Mouse (Mus musculus) CH12.LX (cell line): ENCODE measurements around the gene Ly6g5b. TPM values are rescaled to one million over a fixed set of nuclear protein-coding genes. Genes with fewer than 3 reads are reported as not detected.

ENCODE experiments used
- DNase-seq: peaks from one replicate; pipeline ENCODE4 v3.0.0-alpha.2; 2013; ENCODE audit errors: extremely low read depth
- H3K27ac ChIP-seq: 2 replicates; pipeline ENCODE4 v1.5.1; 2012; ENCODE audit warnings: low read depth, mild to moderate bottlenecking, control low read depth, moderate library complexity; ENCODE audit not compliant: insufficient read depth
- H3K27me3 ChIP-seq: replicated peaks from 2 replicates; pipeline ENCODE3; 2012; ENCODE audit warnings: inconsistent platforms
- H3K36me3 ChIP-seq, 2 experiments: replicated peaks in 1 of 2; 2 replicates each; pipeline versions ENCODE3 to v1.6.1; 2012; ENCODE audit warnings: inconsistent platforms in 1 of 2, low read length in 1 of 2, mild to moderate bottlenecking in 1 of 2, mixed read lengths in 1 of 2, moderate library complexity in 1 of 2; ENCODE audit not compliant: control insufficient read depth in 1 of 2, insufficient read depth in 1 of 2
- H3K4me1 ChIP-seq, 2 experiments: 2 replicates each; pipeline ENCODE4 v1.6.1; 2012; ENCODE audit warnings: inconsistent platforms in 1 of 2, moderate library complexity in 1 of 2; ENCODE audit not compliant: insufficient read depth in 2 of 2, control insufficient read depth in 1 of 2
- H3K4me2 ChIP-seq: 2 replicates; pipeline ENCODE4 v1.6.1; 2012; ENCODE audit warnings: low read depth, mild to moderate bottlenecking, control low read depth; ENCODE audit not compliant: poor library complexity, insufficient read depth, severe bottlenecking
- H3K4me3 ChIP-seq, 3 experiments: fragments of 150-350 bp in 1 of 3; sonication (generic) in 1 of 3; replicated peaks in 1 of 3; 2 replicates each; pipeline versions ENCODE3 to v1.5.1; 2011 to 2012; ENCODE audit warnings: low read depth in 2 of 3, low read length in 2 of 3, mild to moderate bottlenecking in 2 of 3, moderate library complexity in 2 of 3, control low read depth in 1 of 3, improper control_type of control experiment in 1 of 3, inconsistent platforms in 1 of 3, mixed read lengths in 1 of 3; ENCODE audit not compliant: poor library complexity in 1 of 3
- H3K79me2 ChIP-seq: replicated peaks from 2 replicates; pipeline ENCODE4 v1.6.1; 2012; ENCODE audit warnings: mild to moderate bottlenecking, moderate library complexity; ENCODE audit not compliant: control insufficient read depth, poor library complexity, insufficient read depth, severe bottlenecking; ENCODE audit errors: extremely low read depth
- H3K9ac ChIP-seq: 2 replicates; pipeline ENCODE4 v1.6.1; 2012; ENCODE audit warnings: low read depth, mild to moderate bottlenecking, control low read depth, moderate library complexity; ENCODE audit not compliant: insufficient read depth
- H3K9me3 ChIP-seq: replicated peaks from 2 replicates; pipeline ENCODE3; 2012; ENCODE audit warnings: low read length, inconsistent platforms, mixed read lengths
- BHLHE40 ChIP-seq: IDR thresholded peaks from 2 replicates; pipeline ENCODE4 v1.6.1; 2011; ENCODE audit warnings: mild to moderate bottlenecking, low read depth, low read length, improper control_type of control experiment
- CTCF ChIP-seq, 2 experiments: IDR thresholded peaks in 1 of 2; conservative IDR thresholded peaks in 1 of 2; 2 replicates each; pipeline ENCODE4 v1.5.1; 2011 to 2012; ENCODE audit warnings: low read depth in 2 of 2, low read length in 2 of 2, improper control_type of control experiment in 1 of 2, inconsistent platforms in 1 of 2, mild to moderate bottlenecking in 1 of 2, moderate library complexity in 1 of 2
- ELF1 ChIP-seq: IDR thresholded peaks from 2 replicates; pipeline ENCODE4 v1.6.1; 2014; ENCODE audit warnings: low read depth, mild to moderate bottlenecking, inconsistent platforms, low read length, improper control_type of control experiment
- ETS1 ChIP-seq: conservative IDR thresholded peaks from 2 replicates; pipeline ENCODE4 v1.6.1; 2012; ENCODE audit warnings: low read depth, mild to moderate bottlenecking, inconsistent platforms, low read length, improper control_type of control experiment, moderate library complexity
- GABPA ChIP-seq: IDR thresholded peaks from 2 replicates; pipeline ENCODE4 v1.6.1; 2012; ENCODE audit warnings: low read depth, low read length, improper control_type of control experiment, inconsistent platforms; ENCODE audit not compliant: insufficient replicate concordance
- HCFC1 ChIP-seq: IDR thresholded peaks from 2 replicates; pipeline ENCODE4 v1.6.1; 2012; ENCODE audit warnings: low read depth, mild to moderate bottlenecking, inconsistent platforms, low read length, improper control_type of control experiment
- IRF4 ChIP-seq: IDR thresholded peaks from 2 replicates; pipeline ENCODE4 v1.6.1; 2014; ENCODE audit warnings: low read depth, mild to moderate bottlenecking, inconsistent platforms, low read length, improper control_type of control experiment
- JUN ChIP-seq: IDR thresholded peaks from 2 replicates; pipeline ENCODE4 v1.6.1; 2011; ENCODE audit warnings: low read depth, mild to moderate bottlenecking, low read length, improper control_type of control experiment, moderate library complexity; ENCODE audit not compliant: insufficient read depth
- MEF2A ChIP-seq: IDR thresholded peaks from 2 replicates; pipeline ENCODE4 v1.6.1; 2014; ENCODE audit warnings: low read depth, mild to moderate bottlenecking, inconsistent platforms, low read length, improper control_type of control experiment, borderline replicate concordance
- PAX5 ChIP-seq: IDR thresholded peaks from 2 replicates; pipeline ENCODE4 v1.6.1; 2012; ENCODE audit warnings: low read length, inconsistent platforms, mixed read lengths
- POLR2A ChIP-seq: IDR thresholded peaks from 2 replicates; pipeline ENCODE4 v1.6.1; 2011; ENCODE audit warnings: low read depth, mild to moderate bottlenecking, improper control_type of control experiment, low read length
- POLR2AphosphoS2 ChIP-seq: IDR thresholded peaks from 2 replicates; pipeline ENCODE4 v1.6.1; 2011; ENCODE audit warnings: low read depth, low read length, improper control_type of control experiment
- RCOR1 ChIP-seq: conservative IDR thresholded peaks from 2 replicates; pipeline ENCODE4 v1.6.1; 2012; ENCODE audit warnings: low read depth, mild to moderate bottlenecking, inconsistent platforms, low read length, improper control_type of control experiment
- SIN3A ChIP-seq: IDR thresholded peaks from 2 replicates; pipeline ENCODE4 v1.6.1; 2012; ENCODE audit warnings: low read length, improper control_type of control experiment, inconsistent platforms
- USF1 ChIP-seq: IDR thresholded peaks from 2 replicates; pipeline ENCODE4 v1.6.1; 2014; ENCODE audit warnings: low read depth, mild to moderate bottlenecking, inconsistent platforms, low read length, improper control_type of control experiment
- USF2 ChIP-seq: conservative IDR thresholded peaks from 2 replicates; pipeline ENCODE4 v1.6.1; 2011; ENCODE audit warnings: low read depth, low read length, improper control_type of control experiment
- ZC3H11A ChIP-seq: IDR thresholded peaks from 2 replicates; pipeline ENCODE4 v1.6.1; 2012; ENCODE audit warnings: low read depth, mild to moderate bottlenecking, inconsistent platforms, low read length, improper control_type of control experiment
- ZMIZ1 ChIP-seq: IDR thresholded peaks from 2 replicates; pipeline ENCODE4 v1.6.1; 2012; ENCODE audit warnings: low read depth, mild to moderate bottlenecking, inconsistent platforms, low read length, improper control_type of control experiment
- ZNF384 ChIP-seq: IDR thresholded peaks from 2 replicates; pipeline ENCODE4 v1.6.1; 2012; ENCODE audit warnings: low read depth, low read length, improper control_type of control experiment, inconsistent platforms
- dilution Hi-C: fragments of 300-500 bp; cut with MboI; formaldehyde crosslinking; loops from 2 replicates; pipeline ENCODE4 v1.14.3; 2020; ENCODE audit warnings: low sequenced_read_pairs; ENCODE audit not compliant: extremely low pct_unique_long_range_greater_than_20kb, extremely low pct_ligation_motif_present
- in situ Hi-C: fragments of 300-500 bp; cut with MboI; formaldehyde crosslinking; loops from 3 replicates; pipeline ENCODE4 v1.14.3; 2019; ENCODE audit warnings: low sequenced_read_pairs, low pct_ligation_motif_present, low pct_unique_long_range_greater_than_20kb, mixed read lengths
- polyA plus RNA-seq: library from polyadenylated mRNA; unstranded; fragments of >175 nt; gene quantifications from 2 replicates; pipeline ENCODE4 v1.2.1, GENCODE M21; 2012; ENCODE audit warnings: low read depth; ENCODE audit not compliant: insufficient read length
- total RNA-seq, 2 experiments: library from RNA; depleted of rRNA; stranded (reverse); fragments of 300-350 nt in 1 of 2; fragments of >200 nt in 1 of 2; gene quantifications; 2 replicates each; pipeline ENCODE4 v1.2.3; 2012 to 2014

The Ly6g5b gene
- total and polyA plus RNA-seq, 3 experiments, result 0.30 to 1.1 (median 0.91) TPM

GRCm38 (mm10) chr17:35157661-35158175, 42.5 kb upstream of the Ly6g5b start:
- no peak overlapping the region for H3K4me3 ChIP-seq
- H3K27me3 ChIP-seq, result no peaks in the 10 kb centered on the region
- TF ChIP-seq POLR2A, result no peak; the same call in 1 of the 2 replicates
- no peak for TF ChIP-seq JUN
- no peak for TF ChIP-seq MEF2A
- no peak for TF ChIP-seq HCFC1
- TF ChIP-seq ZNF384, result no peak
- no peak for TF ChIP-seq SIN3A
- TF ChIP-seq PAX5, result no peak
- no peak for TF ChIP-seq ELF1
- no peak for TF ChIP-seq GABPA
- no peak for TF ChIP-seq POLR2AphosphoS2
- no peak for TF ChIP-seq RCOR1
- no peak overlapping the region for H3K9ac ChIP-seq
- no peak for DNase-seq
- in situ Hi-C loops, result no loop called here
- H3K27ac ChIP-seq, result no peak overlapping the region
- dilution Hi-C loops, result no loop called here
- H3K9me3 ChIP-seq, result no peaks in the 10 kb centered on the region
- H3K79me2 ChIP-seq, result peaks cover 48% of the 10 kb centered on the region
- H3K4me1 ChIP-seq, result peaks cover 0 to 22% of the 10 kb centered on the region in 2 experiments; a peak in 2 of 4 replicates
- H3K36me3 ChIP-seq, result peaks cover 93 to 100% of the 10 kb centered on the region in 2 experiments
- no peak overlapping the region for H3K4me2 ChIP-seq

- dilution Hi-C loops (no loop called here), in situ Hi-C loops (no loop called here)
- Histone ChIP-seq H3K27ac (no peak overlapping the region), H3K4me1 (peaks cover 0 to 18% of the 10 kb centered on the region in 2 experiments; a peak in 2 of 4 replicates), H3K4me3 (no peak overlapping the region), H3K9ac (no peak overlapping the region), H3K9me3 (no peaks in the 10 kb centered on the region), H3K27me3 (no peaks in the 10 kb centered on the region), H3K79me2 (peaks cover 44% of the 10 kb centered on the region), H3K4me2 (no peak overlapping the region), H3K36me3 (peaks cover 98 to 100% of the 10 kb centered on the region in 2 experiments)
- DNase-seq, result no peak
- TF ChIP-seq IRF4 (no peak), ZC3H11A (no peak), ELF1 (no peak), USF2 (no peak), GABPA (no peak), USF1 (no peak), ETS1 (no peak), ZMIZ1 (no peak), SIN3A (no peak), HCFC1 (no peak), CTCF (conservative IDR thresholded peaks at IDR 0.05 in 1 of 2, IDR thresholded peaks at IDR 0.05 in 1 of 2; ENCODE audit: low read depth in 2 of 2, low read length in 2 of 2) (no peak), BHLHE40 (no peak)
Observed at GRCm38 (mm10) chr17:35157254-35157653, 42.0 kb upstream of the Ly6g5b start.
